Mouse (Mus musculus): ENCODE results near the gene Scml4.

GRCm38 (mm10) chr10:42957881-42958651 is 97.9 kb downstream of the Scml4 start:
- TF ChIP-seq GATA1 (IDR thresholded peaks at IDR 0.05; ENCODE audit: low read length) (no peak), TAL1 (IDR thresholded peaks at IDR 0.05; ENCODE audit: low read length) (no peak)

Data from erythroblast, embryonic 14.5 days (primary cell).